Mouse (Mus musculus) hindbrain, embryonic 11.5 days (tissue): ENCODE measurements around the gene 2010111I01Rik. TPM values are rescaled to one million over a fixed set of nuclear protein-coding genes. Genes with fewer than 3 reads are reported as not detected.

ENCODE experiments used
- ATAC-seq: fragments of 200-750 bp; cut with Nextera tagmentation; 2 replicates; pipeline ENCODE4 v1.8.0; 2017; ENCODE audit warnings: mild to moderate bottlenecking, moderate TSS enrichment, moderate library complexity; ENCODE audit not compliant: low FRiP score
- DNase-seq: peaks from one replicate; pipeline ENCODE4 v3.0.0-alpha.2; 2015; ENCODE audit warnings: low spot score
- H3K27ac ChIP-seq: fragments of 300-500 bp; sonication (generic); 2 replicates; pipeline ENCODE4 v1.5.1; 2014; ENCODE audit warnings: mild to moderate bottlenecking, low read depth, low read length
- H3K27me3 ChIP-seq: fragments of 300-500 bp; sonication (generic); 2 replicates; pipeline ENCODE4 v1.6.1; 2014; ENCODE audit warnings: mild to moderate bottlenecking, low read length, moderate library complexity, mixed read lengths; ENCODE audit not compliant: control insufficient read depth, insufficient read depth
- H3K36me3 ChIP-seq: fragments of 300-500 bp; sonication (generic); 2 replicates; pipeline ENCODE4 v1.6.1; 2014; ENCODE audit warnings: mild to moderate bottlenecking, low read length, moderate library complexity, mixed read lengths; ENCODE audit not compliant: control insufficient read depth, insufficient read depth
- H3K4me1 ChIP-seq: fragments of 300-500 bp; sonication (generic); replicated peaks from 2 replicates; pipeline ENCODE4 v1.6.1; 2014; ENCODE audit warnings: low read length, mixed read lengths; ENCODE audit not compliant: control insufficient read depth, insufficient read depth
- H3K4me2 ChIP-seq: fragments of 300-500 bp; sonication (generic); replicated peaks from 2 replicates; pipeline ENCODE4 v1.6.1; 2014; ENCODE audit warnings: mild to moderate bottlenecking, low read depth, low read length
- H3K4me3 ChIP-seq: fragments of 300-500 bp; sonication (generic); 2 replicates; pipeline ENCODE4 v1.5.1; 2014; ENCODE audit warnings: low read depth, low read length
- H3K9ac ChIP-seq: fragments of 300-500 bp; sonication (generic); 2 replicates; pipeline ENCODE4 v1.6.1; 2014; ENCODE audit warnings: low read depth, low read length
- H3K9me3 ChIP-seq: fragments of 300-500 bp; sonication (generic); 2 replicates; pipeline ENCODE4 v1.6.1; 2016; ENCODE audit warnings: low read length; ENCODE audit not compliant: control insufficient read depth
- WGBS: fragments of 180-500 bp; shearing (Covaris S2); extraction: QIAGEN DNeasy Blood & Tissue Kit; methylation state at CpG from one replicate; pipeline ENCODE4 v1.1.7; 2014; 5-methylcytosine and 5-hydroxymethylcytosine counted together
- polyA plus RNA-seq: library from polyadenylated mRNA; unstranded; fragments of >200 nt; fragmentation: Nextera tagmentation; extraction: Ambion mirVana; gene quantifications from 2 replicates; pipeline ENCODE4 v1.2.1, GENCODE M21; 2014

2010111I01Rik gene
- polyA plus RNA-seq, 1 experiment from 2014 or later = 46.2 TPM

GRCm38 (mm10) chr13:63113881-63114301 is 149.2 kb downstream of the 2010111I01Rik start:
- no peak overlapping the region for H3K4me3 ChIP-seq
- 71% methylated on average over 4 of the region's 4 CpGs for WGBS
- no peak overlapping the region for H3K4me2 ChIP-seq
- H3K9me3 ChIP-seq = no peaks in the 10 kb centered on the region
- no peaks in the 10 kb centered on the region for H3K4me1 ChIP-seq
- no peaks in the 10 kb centered on the region for H3K36me3 ChIP-seq
- H3K27me3 ChIP-seq = no peaks in the 10 kb centered on the region
- no peak overlapping the region for H3K9ac ChIP-seq
- no peak overlapping the region for H3K27ac ChIP-seq
- ATAC-seq = no peak
- DNase-seq = peak; percentile 10

- Histone ChIP-seq H3K4me3 (no peak overlapping the region), H3K36me3 (no peaks in the 10 kb centered on the region), H3K4me1 (no peaks in the 10 kb centered on the region), H3K9me3 (no peaks in the 10 kb centered on the region), H3K4me2 (no peak overlapping the region), H3K27me3 (no peaks in the 10 kb centered on the region), H3K9ac (no peak overlapping the region), H3K27ac (no peak overlapping the region)
- 80% methylated on average over 3 of the region's 3 CpGs for WGBS
- ATAC-seq = no peak
- no peak for DNase-seq
Measured at GRCm38 (mm10) chr13:63115187-63115784, 150.6 kb downstream of the 2010111I01Rik start.

- H3K4me1 ChIP-seq = no peaks in the 10 kb centered on the region
- no peak overlapping the region for H3K27ac ChIP-seq
- DNase-seq = no peak
- H3K27me3 ChIP-seq = no peaks in the 10 kb centered on the region
- no peak overlapping the region for H3K9ac ChIP-seq
- no peak overlapping the region for H3K4me3 ChIP-seq
- 84% methylated on average over 3 of the region's 3 CpGs for WGBS
- no peak overlapping the region for H3K4me2 ChIP-seq
- no peaks in the 10 kb centered on the region for H3K36me3 ChIP-seq
- no peak for ATAC-seq
- no peaks in the 10 kb centered on the region for H3K9me3 ChIP-seq
Measured at GRCm38 (mm10) chr13:63117495-63118184, 152.9 kb downstream of the 2010111I01Rik start.

GRCm38 (mm10) chr13:63118682-63119081 is 154.0 kb downstream of the 2010111I01Rik start:
- no peaks in the 10 kb centered on the region for H3K27me3 ChIP-seq
- no peak overlapping the region for H3K4me3 ChIP-seq
- no peak overlapping the region for H3K9ac ChIP-seq
- ATAC-seq (no peak), DNase-seq (no peak)
- no peaks in the 10 kb centered on the region for H3K36me3 ChIP-seq
- no peak overlapping the region for H3K27ac ChIP-seq
- no peaks in the 10 kb centered on the region for H3K9me3 ChIP-seq
- WGBS = 96% methylated on average over 3 of the region's 3 CpGs
- H3K4me2 ChIP-seq = no peak overlapping the region
- H3K4me1 ChIP-seq = no peaks in the 10 kb centered on the region

GRCm38 (mm10) chr13:63120296-63120695 is 155.6 kb downstream of the 2010111I01Rik start:
- Histone ChIP-seq H3K27me3 (no peaks in the 10 kb centered on the region), H3K27ac (no peak overlapping the region), H3K4me3 (no peak overlapping the region), H3K4me2 (no peak overlapping the region), H3K36me3 (no peaks in the 10 kb centered on the region), H3K9ac (no peak overlapping the region), H3K9me3 (no peaks in the 10 kb centered on the region), H3K4me1 (no peaks in the 10 kb centered on the region)
- 81% methylated on average over 2 of the region's 2 CpGs for WGBS
- DNase-seq = no peak
- no peak for ATAC-seq

- no peak overlapping the region for H3K27ac ChIP-seq
- no peaks in the 10 kb centered on the region for H3K4me1 ChIP-seq
- no peak for ATAC-seq
- no peak overlapping the region for H3K9ac ChIP-seq
- H3K4me2 ChIP-seq = no peak overlapping the region
- no peaks in the 10 kb centered on the region for H3K27me3 ChIP-seq
- no peaks in the 10 kb centered on the region for H3K36me3 ChIP-seq
- DNase-seq = no peak
- 86% methylated on average over 4 of the region's 4 CpGs for WGBS
- no peak overlapping the region for H3K4me3 ChIP-seq
- H3K9me3 ChIP-seq = no peaks in the 10 kb centered on the region
Measured at GRCm38 (mm10) chr13:63121747-63122146, 157.1 kb downstream of the 2010111I01Rik start.

- no peak for DNase-seq
- Histone ChIP-seq H3K4me2 (no peak overlapping the region), H3K9ac (no peak overlapping the region), H3K4me1 (no peaks in the 10 kb centered on the region), H3K36me3 (no peaks in the 10 kb centered on the region), H3K4me3 (no peak overlapping the region), H3K9me3 (peaks cover 6% of the 10 kb centered on the region), H3K27ac (no peak overlapping the region), H3K27me3 (no peaks in the 10 kb centered on the region)
- 63% methylated on average over 3 of the region's 3 CpGs for WGBS
- ATAC-seq = no peak
Measured at GRCm38 (mm10) chr13:63126206-63126605, 161.5 kb downstream of the 2010111I01Rik start.

GRCm38 (mm10) chr13:63127516-63127915 is 162.8 kb downstream of the 2010111I01Rik start:
- no peak overlapping the region for H3K9ac ChIP-seq
- H3K4me3 ChIP-seq = no peak overlapping the region
- ATAC-seq (no peak), DNase-seq (no peak)
- H3K4me2 ChIP-seq = no peak overlapping the region
- H3K27ac ChIP-seq = no peak overlapping the region
- H3K9me3 ChIP-seq = peaks cover 6% of the 10 kb centered on the region
- WGBS = 97% methylated on average over 1 of the region's 1 CpGs
- H3K4me1 ChIP-seq = no peaks in the 10 kb centered on the region
- H3K36me3 ChIP-seq = no peaks in the 10 kb centered on the region
- no peaks in the 10 kb centered on the region for H3K27me3 ChIP-seq

- Histone ChIP-seq H3K27me3 (no peaks in the 10 kb centered on the region; the same call in 1 of the 2 replicates), H3K4me3 (no peak overlapping the region), H3K9ac (no peak overlapping the region), H3K27ac (no peak overlapping the region), H3K4me1 (no peaks in the 10 kb centered on the region), H3K9me3 (no peaks in the 10 kb centered on the region), H3K4me2 (no peak overlapping the region), H3K36me3 (no peaks in the 10 kb centered on the region)
- ATAC-seq = no peak
- WGBS = 85% methylated on average over 5 of the region's 5 CpGs
- no peak for DNase-seq
Measured at GRCm38 (mm10) chr13:63134879-63135421, 170.3 kb downstream of the 2010111I01Rik start.
